Mouse (Mus musculus): ENCODE measurements around the gene Fam76a.

Gene Fam76a

DNA sequence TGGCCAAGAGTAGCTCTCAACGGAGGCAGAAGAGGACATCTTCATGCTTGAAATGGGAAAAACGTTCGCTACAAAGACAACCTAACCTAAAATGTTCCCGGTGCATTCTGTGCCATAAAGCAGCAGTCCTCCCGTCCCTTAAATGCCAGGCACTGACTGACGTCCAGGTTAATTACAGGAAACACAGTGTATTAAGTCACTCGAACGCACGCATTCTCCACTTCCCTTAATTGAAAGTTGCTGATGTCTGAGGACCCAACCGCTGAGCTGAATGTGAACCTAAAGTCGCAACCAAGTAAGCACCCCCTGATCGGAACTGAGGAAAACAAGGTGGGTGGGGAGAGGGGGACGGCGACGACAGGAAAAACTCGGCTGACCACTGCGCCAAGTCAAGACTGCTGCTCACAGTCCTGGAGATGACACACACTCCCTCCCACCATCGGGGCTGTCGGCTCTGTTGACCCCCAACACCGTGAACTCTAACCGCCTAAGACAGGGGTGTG lies 38.7 kb downstream of the Fam76a start:
- DNase-seq = no peak

DNA sequence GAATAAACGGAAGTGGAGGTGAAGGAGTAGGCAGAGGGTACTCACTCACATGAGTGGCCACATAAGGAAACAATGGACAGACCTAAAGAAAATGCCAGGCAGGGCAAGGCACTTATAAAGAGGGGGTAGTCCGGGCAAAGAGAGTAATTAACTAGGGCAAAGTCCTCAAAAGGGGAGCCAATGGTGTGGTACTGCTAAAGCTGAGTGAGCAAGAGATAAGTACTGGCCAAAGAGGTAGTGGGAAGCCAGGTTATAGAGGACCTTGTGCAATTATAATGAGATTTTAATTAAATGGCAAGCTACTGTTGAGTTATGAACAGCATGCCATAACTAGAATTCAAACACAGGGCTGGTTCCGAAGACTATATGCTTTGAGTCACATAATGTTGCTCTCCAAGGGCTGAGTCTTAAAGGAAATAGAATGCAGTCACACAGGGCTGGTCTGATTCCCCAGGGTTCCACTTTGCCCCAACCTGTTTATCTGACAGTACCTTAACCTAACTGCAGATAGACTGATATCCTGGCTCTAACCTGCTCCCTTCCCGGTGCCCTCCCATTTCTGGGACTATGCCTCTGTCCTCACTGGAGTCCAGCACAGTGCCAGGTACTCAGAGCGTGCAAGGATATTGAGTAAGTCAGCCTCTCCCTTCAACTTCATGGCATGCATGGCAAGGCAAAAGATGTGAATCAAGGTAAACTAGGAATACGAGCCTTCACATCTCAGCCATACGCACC lies 47.8 kb downstream of the Fam76a start:
- no peak for DNase-seq

- DNase-seq = no peak
Measured at GRCm38 (mm10) chr4:132873481-132874362, 48.6 kb downstream of the Fam76a start.

GRCm38 (mm10) chr4:132871116-132871515 lies 51.2 kb downstream of the Fam76a start:
- no peak for DNase-seq

- DNase-seq = no peak
Measured at GRCm38 (mm10) chr4:132864856-132865255, 57.5 kb downstream of the Fam76a start.

GRCm38 (mm10) chr4:132863012-132863411 lies 59.3 kb downstream of the Fam76a start:
- DNase-seq = no peak

DNA sequence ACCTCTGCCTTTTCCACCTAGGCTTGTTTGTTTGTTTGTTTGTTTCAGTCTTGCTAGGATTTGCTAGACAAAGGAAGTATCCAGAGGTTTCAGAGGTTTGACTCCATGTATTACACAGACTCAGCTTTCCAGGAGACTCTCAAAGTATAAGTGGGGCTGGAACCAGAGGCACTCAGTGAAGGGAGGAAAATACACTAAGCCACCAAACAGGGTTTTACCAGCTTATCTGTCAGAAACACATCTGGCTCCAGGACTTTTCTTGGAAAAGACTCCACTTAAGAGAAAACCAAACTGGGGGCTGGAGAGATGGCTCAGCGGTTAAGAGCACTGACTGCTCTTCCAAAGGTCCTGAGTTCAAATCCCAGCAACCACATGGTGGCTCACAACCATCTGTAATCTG lies 61.5 kb downstream of the Fam76a start:
- DNase-seq = no peak

Measured in cerebellum, adult 9-10 months (tissue).